Mouse (Mus musculus): Measurements from ENCODE around the gene Vamp5. TPM values are rescaled to one million over a fixed set of nuclear protein-coding genes. Genes with fewer than 3 reads are reported as not detected.

Vamp5 gene
- polyA plus RNA-seq, 1 experiment from 2014 or later = 21.1 TPM

- Histone ChIP-seq H3K9me3 (no peaks in the 10 kb centered on the region), H3K9ac (no peak overlapping the region), H3K27ac (no peak overlapping the region), H3K4me2 (replicated peaks) (no peak overlapping the region), H3K27me3 (no peaks in the 10 kb centered on the region), H3K4me1 (peaks cover 8% of the 10 kb centered on the region), H3K36me3 (no peaks in the 10 kb centered on the region), H3K4me3 (no peak overlapping the region)
- ATAC-seq (ENCODE audit: low FRiP score, low read depth) = no peak
- WGBS = 35% methylated on average over 1 of the region's 1 CpGs
Measured at GRCm38 (mm10) chr6:72410003-72410402, 29.7 kb upstream of the Vamp5 start.

GRCm38 (mm10) chr6:72409567-72409966 lies 29.3 kb upstream of the Vamp5 start:
- WGBS = 21% methylated on average over 3 of the region's 3 CpGs

GRCm38 (mm10) chr6:72407119-72407518 lies 26.9 kb upstream of the Vamp5 start:
- Histone ChIP-seq H3K4me3 (no peak overlapping the region), H3K4me1 (no peaks in the 10 kb centered on the region), H3K36me3 (no peaks in the 10 kb centered on the region), H3K9ac (no peak overlapping the region), H3K27me3 (no peaks in the 10 kb centered on the region), H3K27ac (no peak overlapping the region), H3K9me3 (no peaks in the 10 kb centered on the region), H3K4me2 (replicated peaks) (no peak overlapping the region)
- peak; percentile 65; the same call in 1 of the 2 replicates for ATAC-seq (ENCODE audit: low FRiP score, low read depth)
- WGBS = 3% methylated on average over 5 of the region's 5 CpGs

More at GRCm38 (mm10) chr6:72409567-72409966, 29.3 kb upstream of the Vamp5 start:
- no peaks in the 10 kb centered on the region for H3K27me3 ChIP-seq
- no peaks in the 10 kb centered on the region for H3K36me3 ChIP-seq
- H3K27ac ChIP-seq = no peak overlapping the region
- no peak overlapping the region for H3K9ac ChIP-seq
- no peaks in the 10 kb centered on the region for H3K9me3 ChIP-seq
- no peak overlapping the region for H3K4me3 ChIP-seq
- no peak for ATAC-seq (ENCODE audit: low FRiP score, low read depth)
- no peak overlapping the region for H3K4me2 ChIP-seq (replicated peaks)
- H3K4me1 ChIP-seq = peaks cover 4% of the 10 kb centered on the region; the same call in 1 of the 2 replicates

- no peak for ATAC-seq (ENCODE audit: low FRiP score, low read depth)
- H3K27me3 ChIP-seq = no peaks in the 10 kb centered on the region
- H3K4me3 ChIP-seq = no peak overlapping the region
- H3K36me3 ChIP-seq = no peaks in the 10 kb centered on the region
- 75% methylated on average over 7 of the region's 7 CpGs for WGBS
- no peaks in the 10 kb centered on the region for H3K4me1 ChIP-seq
- H3K9me3 ChIP-seq = no peaks in the 10 kb centered on the region
- no peak overlapping the region for H3K9ac ChIP-seq
- no peak overlapping the region for H3K4me2 ChIP-seq (replicated peaks)
- H3K27ac ChIP-seq = no peak overlapping the region
Measured at GRCm38 (mm10) chr6:72405356-72405755, 25.1 kb upstream of the Vamp5 start.

GRCm38 (mm10) chr6:72401875-72402274 lies 21.6 kb upstream of the Vamp5 start:
- WGBS = 17% methylated on average over 7 of the region's 7 CpGs
- H3K9me3 ChIP-seq = no peaks in the 10 kb centered on the region
- no peaks in the 10 kb centered on the region for H3K27me3 ChIP-seq
- no peak overlapping the region for H3K4me2 ChIP-seq (replicated peaks)
- H3K4me1 ChIP-seq = no peaks in the 10 kb centered on the region
- H3K4me3 ChIP-seq = no peak overlapping the region
- ATAC-seq (ENCODE audit: low FRiP score, low read depth) = no peak
- no peak overlapping the region for H3K27ac ChIP-seq
- H3K36me3 ChIP-seq = no peaks in the 10 kb centered on the region
- H3K9ac ChIP-seq = no peak overlapping the region

GRCm38 (mm10) chr6:72399967-72400366 lies 19.7 kb upstream of the Vamp5 start:
- Histone ChIP-seq H3K9ac (no peak overlapping the region), H3K4me3 (no peak overlapping the region), H3K27me3 (no peaks in the 10 kb centered on the region), H3K9me3 (no peaks in the 10 kb centered on the region), H3K27ac (no peak overlapping the region), H3K36me3 (no peaks in the 10 kb centered on the region), H3K4me1 (no peaks in the 10 kb centered on the region), H3K4me2 (replicated peaks) (no peak overlapping the region)
- ATAC-seq (ENCODE audit: low FRiP score, low read depth) = no peak
- 50% methylated on average over 2 of the region's 2 CpGs for WGBS

GRCm38 (mm10) chr6:72396837-72397251 lies 16.6 kb upstream of the Vamp5 start:
- Histone ChIP-seq H3K4me3 (no peak overlapping the region), H3K4me1 (no peaks in the 10 kb centered on the region), H3K27ac (no peak overlapping the region), H3K36me3 (no peaks in the 10 kb centered on the region), H3K9me3 (no peaks in the 10 kb centered on the region), H3K9ac (no peak overlapping the region), H3K4me2 (replicated peaks) (no peak overlapping the region), H3K27me3 (no peaks in the 10 kb centered on the region)
- 81% methylated on average over 10 of the region's 10 CpGs for WGBS
- ATAC-seq (ENCODE audit: low FRiP score, low read depth) = no peak

- Histone ChIP-seq H3K27ac (no peak overlapping the region), H3K4me1 (peaks cover 30% of the 10 kb centered on the region), H3K27me3 (no peaks in the 10 kb centered on the region), H3K9me3 (no peaks in the 10 kb centered on the region), H3K4me3 (no peak overlapping the region), H3K36me3 (no peaks in the 10 kb centered on the region), H3K9ac (no peak overlapping the region), H3K4me2 (replicated peaks) (no peak overlapping the region)
- 94% methylated on average over 5 of the region's 5 CpGs for WGBS
- ATAC-seq (ENCODE audit: low FRiP score, low read depth) = no peak
Measured at GRCm38 (mm10) chr6:72392341-72392740, 12.1 kb upstream of the Vamp5 start.

GRCm38 (mm10) chr6:72390795-72391521 lies 10.7 kb upstream of the Vamp5 start:
- Histone ChIP-seq H3K4me1 (peaks cover 30% of the 10 kb centered on the region), H3K4me3 (peak overlapping the region; percentile 54), H3K36me3 (peaks cover 10% of the 10 kb centered on the region), H3K27me3 (no peaks in the 10 kb centered on the region), H3K9ac (peak overlapping the region; percentile 77), H3K27ac (peak overlapping the region; percentile 93), H3K9me3 (no peaks in the 10 kb centered on the region), H3K4me2 (replicated peaks) (peak overlapping the region; percentile 77)
- 21% methylated on average over 12 of the region's 12 CpGs for WGBS
- ATAC-seq (ENCODE audit: low FRiP score, low read depth) = no peak

GRCm38 (mm10) chr6:72389941-72390771 lies 9.9 kb upstream of the Vamp5 start, which contains the start of gene Vamp8:
Gene Vamp8, minus strand, starts transcription at chr6:72390703.
- ATAC-seq (ENCODE audit: low FRiP score, low read depth) = peak; percentile 67
- Histone ChIP-seq H3K4me1 (peaks cover 30% of the 10 kb centered on the region), H3K4me2 (replicated peaks) (peak within 1 kb of the TSS; percentile 77), H3K4me3 (peak within 1 kb of the TSS; percentile 54), H3K27me3 (no peaks in the 10 kb centered on the region), H3K9ac (peak within 1 kb of the TSS; percentile 77), H3K27ac (peak within 1 kb of the TSS; percentile 93), H3K36me3 (peaks cover 17% of the 10 kb centered on the region), H3K9me3 (no peaks in the 10 kb centered on the region)
- WGBS = under 1% methylated on average over 33 of the region's 33 CpGs

- Histone ChIP-seq H3K4me3 (peak overlapping the region; percentile 54), H3K27ac (peak overlapping the region; percentile 93), H3K27me3 (no peaks in the 10 kb centered on the region), H3K9ac (peak overlapping the region; percentile 77), H3K36me3 (peaks cover 24% of the 10 kb centered on the region), H3K9me3 (no peaks in the 10 kb centered on the region), H3K4me2 (replicated peaks) (peak overlapping the region; percentile 77), H3K4me1 (peaks cover 30% of the 10 kb centered on the region)
- 0 out of 2 replicates have a peak, but pooled peaks have one; percentile 26 for ATAC-seq (ENCODE audit: low FRiP score, low read depth)
- WGBS = 13% methylated on average over 13 of the region's 13 CpGs
Measured at GRCm38 (mm10) chr6:72389471-72389940, 9.2 kb upstream of the Vamp5 start.

GRCm38 (mm10) chr6:72388791-72389329 lies 8.6 kb upstream of the Vamp5 start:
- Histone ChIP-seq H3K4me3 (peak overlapping the region; percentile 54), H3K36me3 (peaks cover 30% of the 10 kb centered on the region), H3K4me1 (peaks cover 30% of the 10 kb centered on the region), H3K9me3 (no peaks in the 10 kb centered on the region), H3K27ac (no peak overlapping the region; the same call in 1 of the 2 replicates), H3K4me2 (replicated peaks) (peak overlapping the region; percentile 77), H3K27me3 (no peaks in the 10 kb centered on the region), H3K9ac (peak overlapping the region; percentile 77)
- WGBS = 42% methylated on average over 6 of the region's 6 CpGs
- no peak for ATAC-seq (ENCODE audit: low FRiP score, low read depth)

Measured in limb, embryonic 13.5 days (tissue).